Mouse (Mus musculus) heart, postnatal 0 days (tissue): ENCODE data around the gene Otoa.

Source experiments
- CTCF ChIP-seq: IDR thresholded peaks from 2 replicates; pipeline ENCODE4 v1.5.1; 2016; ENCODE audit warnings: antibody characterized with exemption, control low read depth, low read depth
- EP300 ChIP-seq: IDR thresholded peaks from 2 replicates; pipeline ENCODE4 v1.6.1; 2016; ENCODE audit warnings: antibody characterized with exemption, low read depth

DNA sequence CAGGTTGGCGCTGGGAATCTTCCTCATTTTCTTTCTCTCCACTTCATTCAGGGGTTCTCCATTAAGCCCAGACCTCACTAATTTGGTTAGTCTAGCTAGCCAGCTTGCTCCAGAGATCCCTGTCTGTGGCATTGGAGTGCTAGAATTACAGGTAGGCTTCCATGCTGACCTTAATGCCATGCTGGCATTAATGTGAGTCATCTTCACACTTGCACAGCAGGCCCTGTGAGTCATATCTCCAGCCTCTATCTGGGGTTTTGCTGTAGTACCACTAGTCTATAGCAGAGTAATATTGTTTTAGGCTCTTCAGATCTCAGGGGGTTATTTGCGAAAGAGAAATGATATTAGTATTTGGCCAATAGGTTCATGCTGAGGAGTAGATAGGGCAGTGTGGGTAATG lies 70.7 kb downstream of the Otoa start:
- TF ChIP-seq CTCF = no peak
- TF ChIP-seq EP300 = no peak
